Mouse (Mus musculus) heart, postnatal 0 days (tissue): ENCODE results near the gene Lta. TPM values are rescaled to one million over a fixed set of nuclear protein-coding genes. Genes with fewer than 3 reads are reported as not detected.

ENCODE experiments used
- ATAC-seq: fragments of 200-750 bp; cut with Nextera tagmentation; 2 replicates; pipeline ENCODE4 v1.8.0; 2017; ENCODE audit warnings: low read depth, moderate number of reproducible peaks, moderate library complexity; ENCODE audit not compliant: insufficient read depth
- DNase-seq: peaks from one replicate; pipeline ENCODE4 v3.0.0-alpha.2; 2016; ENCODE audit warnings: low spot score
- H3K27ac ChIP-seq: fragments of 300-500 bp; sonication (generic); 2 replicates; pipeline ENCODE4 v1.5.1; 2014; ENCODE audit warnings: low read depth, mild to moderate bottlenecking
- H3K27me3 ChIP-seq: fragments of 300-500 bp; sonication (generic); 2 replicates; pipeline ENCODE4 v1.6.1; 2014; ENCODE audit warnings: low read length, mixed read lengths; ENCODE audit not compliant: control insufficient read depth, insufficient read depth
- H3K36me3 ChIP-seq: fragments of 300-500 bp; sonication (generic); replicated peaks from 2 replicates; pipeline ENCODE4 v1.6.1; 2014; ENCODE audit warnings: low read length, mixed read lengths; ENCODE audit not compliant: control insufficient read depth, insufficient read depth
- H3K4me1 ChIP-seq: fragments of 300-500 bp; sonication (generic); 2 replicates; pipeline ENCODE4 v1.6.1; 2014; ENCODE audit warnings: antibody characterized with exemption; ENCODE audit not compliant: control insufficient read depth, insufficient read depth
- H3K4me2 ChIP-seq: fragments of 300-500 bp; sonication (generic); 2 replicates; pipeline ENCODE4 v1.6.1; 2014; ENCODE audit warnings: low read depth, mild to moderate bottlenecking, low read length, moderate library complexity
- H3K4me3 ChIP-seq: fragments of 300-500 bp; sonication (generic); 2 replicates; pipeline ENCODE4 v1.5.1; 2014; ENCODE audit warnings: low read depth, low read length
- H3K9ac ChIP-seq: fragments of 300-500 bp; sonication (generic); replicated peaks from 2 replicates; pipeline ENCODE4 v1.6.1; 2014; ENCODE audit warnings: low read depth, low read length, mixed read lengths
- H3K9me3 ChIP-seq: fragments of 300-500 bp; sonication (generic); replicated peaks from 2 replicates; pipeline ENCODE4 v1.6.1; 2016; ENCODE audit warnings: low read length; ENCODE audit not compliant: control insufficient read depth
- CTCF ChIP-seq: IDR thresholded peaks from 2 replicates; pipeline ENCODE4 v1.5.1; 2016; ENCODE audit warnings: antibody characterized with exemption, control low read depth, low read depth
- EP300 ChIP-seq: IDR thresholded peaks from 2 replicates; pipeline ENCODE4 v1.6.1; 2016; ENCODE audit warnings: antibody characterized with exemption, low read depth
- WGBS: fragments of 180-500 bp; shearing (Covaris S2); extraction: QIAGEN DNeasy Blood & Tissue Kit; methylation state at CpG from one replicate; pipeline ENCODE4 v1.1.7; 2014; 5-methylcytosine and 5-hydroxymethylcytosine counted together
- polyA plus RNA-seq: library from polyadenylated mRNA; unstranded; fragments of >200 nt; fragmentation: Nextera tagmentation; extraction: Ambion mirVana; gene quantifications from 2 replicates; pipeline ENCODE4 v1.2.1, GENCODE M21; 2015
- total RNA-seq: library from RNA; depleted of rRNA; stranded (reverse); fragments of >200 nt; gene quantifications from 2 replicates; pipeline ENCODE4 v1.2.3, GENCODE M21; 2014; ENCODE audit warnings: low replicate concordance

Gene Lta
- total and polyA plus RNA-seq, 2 experiments from 2014 or later: not detected

DNA sequence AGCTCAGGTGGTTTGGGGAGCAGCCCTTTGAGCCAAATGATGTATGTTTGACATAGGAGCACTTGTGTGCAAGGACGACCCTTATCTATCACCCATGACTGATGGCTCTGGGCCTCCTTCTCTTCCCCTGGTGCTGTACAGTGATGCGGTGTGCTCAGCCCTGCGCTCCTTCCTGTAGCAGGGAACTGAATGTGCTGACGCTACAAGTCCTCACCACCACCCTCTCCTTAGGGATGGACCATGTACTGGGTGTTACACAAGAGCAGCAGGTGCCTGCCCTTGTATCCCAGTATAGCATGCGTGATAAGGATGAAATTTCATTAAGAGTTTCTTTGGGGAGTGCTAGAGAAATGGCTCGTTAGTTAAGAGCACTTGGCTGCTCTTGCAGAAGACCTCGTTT is 42.0 kb upstream of the Lta start:
- H3K4me1 ChIP-seq: peaks cover 16% of the 10 kb centered on the region

DNA sequence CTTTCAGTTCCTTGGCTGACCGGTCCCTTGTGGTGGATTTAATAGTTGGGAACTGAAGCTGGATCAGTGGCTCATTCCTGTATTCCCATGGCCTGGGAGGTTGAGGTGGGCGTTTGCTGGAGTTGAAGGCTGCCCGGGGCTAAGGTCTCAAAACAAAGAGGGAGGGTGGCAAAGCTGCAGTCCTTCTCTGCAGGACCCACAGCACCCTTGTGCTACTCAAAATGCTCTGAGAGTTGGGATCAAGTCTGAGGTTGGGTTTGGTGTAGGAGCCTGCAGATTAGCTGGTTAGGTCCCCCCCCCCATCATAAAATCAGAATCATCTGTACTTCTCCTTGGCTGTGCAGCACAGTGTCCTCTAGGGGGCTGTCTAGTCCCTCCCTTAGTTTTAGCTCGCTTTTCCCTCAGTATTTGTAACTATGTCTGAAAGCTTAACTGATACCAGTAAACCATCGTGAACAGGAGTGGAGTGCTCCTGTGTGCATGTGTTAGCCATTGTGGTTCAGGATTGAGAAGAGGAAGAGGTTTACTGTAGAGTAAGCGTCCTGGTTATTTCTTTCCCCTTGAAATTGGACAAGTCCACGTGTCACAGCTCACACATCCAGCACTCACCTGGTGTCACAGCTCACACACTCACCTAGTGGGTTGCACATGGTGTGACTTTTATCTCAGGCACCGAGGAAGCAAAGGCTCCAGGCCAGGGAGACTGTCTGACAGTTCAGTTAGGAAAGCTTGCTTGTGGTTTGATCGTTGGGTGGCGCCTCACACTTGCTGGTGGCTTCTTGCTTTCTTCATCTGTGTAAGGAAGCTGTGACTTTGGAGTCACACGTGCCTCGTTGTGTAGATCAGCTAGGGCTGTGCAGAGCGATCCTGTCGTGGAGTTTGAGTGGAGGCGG is 40.8 kb upstream of the Lta start:
- Histone ChIP-seq H3K9me3 (no peaks in the 10 kb centered on the region), H3K27me3 (no peaks in the 10 kb centered on the region), H3K27ac (no peak overlapping the region), H3K4me3 (no peak overlapping the region), H3K36me3 (peaks cover 79% of the 10 kb centered on the region), H3K9ac (0 out of 2 replicates have a peak overlapping the region, but pooled peaks have one; percentile 5), H3K4me2 (no peak overlapping the region), H3K4me1 (peaks cover 16% of the 10 kb centered on the region)
- TF ChIP-seq CTCF: peak; percentile 39
- TF ChIP-seq EP300: no peak
- 74% methylated on average over 15 of the region's 15 CpGs for WGBS
- ATAC-seq (no peak), DNase-seq (no peak)

More for the DNA sequence above, 42.0 kb upstream of the Lta start:
- H3K9ac ChIP-seq: no peak overlapping the region
- no peak overlapping the region for H3K4me2 ChIP-seq
- H3K4me3 ChIP-seq: no peak overlapping the region
- no peaks in the 10 kb centered on the region for H3K27me3 ChIP-seq
- 57% methylated on average over 7 of the region's 7 CpGs for WGBS
- ATAC-seq (no peak), DNase-seq (no peak)
- H3K9me3 ChIP-seq: no peaks in the 10 kb centered on the region
- peaks cover 90% of the 10 kb centered on the region for H3K36me3 ChIP-seq
- TF ChIP-seq CTCF (no peak), EP300 (no peak)
- no peak overlapping the region for H3K27ac ChIP-seq

DNA sequence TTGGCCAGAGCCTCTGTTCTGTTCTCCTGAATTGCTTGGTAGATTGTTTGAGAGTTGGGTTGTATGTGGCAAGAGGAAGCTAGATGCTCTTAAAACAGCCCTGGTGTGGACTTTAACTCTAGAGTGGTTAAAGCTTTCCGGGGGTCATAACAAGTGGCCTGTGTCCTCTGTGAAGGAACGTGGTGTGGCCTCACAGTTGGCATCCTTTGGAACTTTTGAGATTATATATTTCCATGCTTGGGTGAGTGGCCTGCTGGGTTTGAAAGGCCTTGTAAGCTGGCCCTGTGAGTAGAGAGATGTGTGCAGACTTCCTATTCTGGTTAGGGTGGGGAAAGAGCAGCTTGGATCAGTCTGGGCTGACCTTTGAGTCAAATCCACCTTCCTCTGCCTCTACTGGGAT is 39.8 kb upstream of the Lta start:
- WGBS: 43% methylated on average over 2 of the region's 2 CpGs
- Histone ChIP-seq H3K4me2 (no peak overlapping the region), H3K4me3 (no peak overlapping the region), H3K4me1 (peaks cover 24% of the 10 kb centered on the region), H3K27me3 (no peaks in the 10 kb centered on the region), H3K27ac (no peak overlapping the region), H3K36me3 (peaks cover 69% of the 10 kb centered on the region), H3K9ac (no peak overlapping the region), H3K9me3 (no peaks in the 10 kb centered on the region)
- TF ChIP-seq CTCF (no peak), EP300 (no peak)
- no peak for ATAC-seq
- DNase-seq: no peak

DNA sequence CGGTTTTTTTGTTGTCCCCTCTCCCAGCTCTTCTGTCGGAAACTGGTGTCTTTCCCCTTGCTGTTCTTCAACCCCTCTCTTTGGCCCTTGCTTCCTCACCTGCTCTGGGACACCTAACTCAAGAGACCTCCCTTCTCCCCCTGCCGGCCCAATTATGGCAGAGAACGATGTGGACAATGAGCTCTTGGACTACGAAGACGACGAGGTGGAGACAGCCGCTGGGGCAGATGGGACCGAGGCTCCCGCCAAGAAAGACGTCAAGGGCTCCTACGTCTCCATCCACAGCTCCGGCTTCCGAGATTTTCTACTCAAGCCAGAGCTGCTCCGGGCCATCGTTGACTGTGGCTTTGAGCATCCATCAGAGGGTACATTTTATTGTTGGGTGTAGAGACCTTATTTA is 37.9 kb upstream of the Lta start:
- Histone ChIP-seq H3K4me1 (peaks cover 24% of the 10 kb centered on the region), H3K36me3 (peaks cover 50% of the 10 kb centered on the region), H3K9ac (peak overlapping the region; percentile 98), H3K9me3 (no peaks in the 10 kb centered on the region), H3K4me2 (peak overlapping the region; percentile 77), H3K4me3 (peak overlapping the region; percentile 90), H3K27ac (peak overlapping the region; percentile 100), H3K27me3 (no peaks in the 10 kb centered on the region)
- WGBS: 4% methylated on average over 16 of the region's 16 CpGs
- no peak for ATAC-seq
- TF ChIP-seq CTCF (0 out of 2 replicates have a peak, but pooled peaks have one; percentile 7), EP300 (no peak)
- DNase-seq: no peak

DNA sequence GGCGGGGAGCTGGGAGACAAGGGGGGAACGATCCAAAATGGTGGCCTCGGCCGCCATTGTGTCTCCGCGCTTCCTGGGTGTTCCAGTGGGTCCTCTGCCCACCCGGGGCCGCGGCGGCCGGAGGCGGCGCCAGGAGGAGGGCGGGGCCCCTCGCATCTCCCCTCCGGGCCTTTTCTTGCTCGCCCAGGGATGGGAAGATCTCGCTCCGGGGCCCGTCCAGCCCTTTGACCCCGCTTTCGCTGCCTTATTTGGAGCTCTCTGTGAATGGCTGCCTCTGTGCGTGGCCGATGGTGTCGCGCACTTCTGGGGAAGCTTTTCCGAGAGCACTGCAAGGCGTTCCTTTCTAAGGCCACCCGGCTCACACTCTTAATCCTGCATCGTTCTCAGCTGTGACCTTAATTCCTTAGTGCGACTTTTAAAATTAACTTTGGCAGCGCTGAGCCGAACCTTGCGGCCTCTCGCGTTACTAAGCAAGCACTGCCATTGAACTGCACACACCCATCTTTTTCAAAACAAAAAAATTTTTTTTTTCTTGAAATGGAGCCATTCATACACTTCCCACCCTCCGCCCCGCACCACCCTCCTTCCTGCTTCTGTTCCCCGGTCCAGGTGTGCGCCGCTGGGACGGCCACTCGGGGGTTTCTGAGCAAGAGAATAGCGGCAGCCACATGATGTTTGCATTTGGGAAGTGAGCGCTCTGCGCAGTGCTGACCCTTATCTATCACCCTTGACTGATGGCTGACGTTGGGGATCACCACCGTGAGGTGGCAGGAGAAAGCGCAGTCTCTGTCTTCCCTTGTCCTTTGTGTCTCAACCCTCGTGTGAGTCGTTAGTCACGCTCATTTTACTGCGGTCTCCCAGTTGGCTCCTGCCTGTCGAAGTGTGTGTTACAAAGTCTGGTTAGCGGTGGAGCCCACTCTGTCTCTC is 37.1 kb upstream of the Lta start:
- H3K36me3 ChIP-seq: peaks cover 42% of the 10 kb centered on the region
- peak; percentile 43 for ATAC-seq
- peak; percentile 76 for DNase-seq
- WGBS: under 1% methylated on average over 55 of the region's 55 CpGs
- TF ChIP-seq EP300 (no peak; the same call in 1 of the 2 replicates), CTCF (no peak)
- peak overlapping the region; percentile 100 for H3K27ac ChIP-seq
- peak overlapping the region; percentile 77 for H3K4me2 ChIP-seq
- peaks cover 24% of the 10 kb centered on the region for H3K4me1 ChIP-seq
- peak overlapping the region; percentile 98 for H3K9ac ChIP-seq
- H3K9me3 ChIP-seq: no peaks in the 10 kb centered on the region
- peak overlapping the region; percentile 90 for H3K4me3 ChIP-seq
- no peaks in the 10 kb centered on the region for H3K27me3 ChIP-seq
